In genomic region chr11:102317901-102318575, GRCm38 (mm10) we compare ENCODE assay signal across 8 mouse cellular contexts. TPM values are rescaled to one million over a fixed set of nuclear protein-coding genes. Genes with fewer than 3 reads are reported as not detected.
DNase-seq lines count a peak whose midpoint lies in the region; ATAC-seq and TF ChIP-seq lines count a peak whose summit lies in the region.

No protein-coding gene starts in this region.

- no peaks in the 10 kb centered on the region for H3K27me3 ChIP-seq in lung, embryonic 14.5 days (ENCODE audit: insufficient read depth, low read length)

- H3K27ac ChIP-seq in lung, embryonic 14.5 days (ENCODE audit: low read depth) = peak overlapping the region; percentile 99

- peak; percentile 57 for ATAC-seq in lung, embryonic 14.5 days (ENCODE audit: insufficient read depth)

- peak overlapping the region; percentile 98 for H3K4me3 ChIP-seq in lung, embryonic 14.5 days (ENCODE audit: low read depth, low read length)

- peaks cover 29% of the 10 kb centered on the region for H3K36me3 ChIP-seq in lung, embryonic 14.5 days (ENCODE audit: insufficient read depth)

- peak overlapping the region; percentile 99 for H3K9ac ChIP-seq in lung, embryonic 14.5 days

- peak overlapping the region; percentile 99 for H3K4me2 ChIP-seq in lung, embryonic 14.5 days

- H3K9me3 ChIP-seq in lung, embryonic 14.5 days (ENCODE audit: low read depth, low read length) = no peaks in the 10 kb centered on the region

- DNase-seq in A20 (ENCODE audit: low read depth, low spot score) = peak; percentile 87
- DNase-seq in ZHBTc4 (ENCODE audit: low read depth, low spot score) = peak; percentile 74
- DNase-seq in embryo, embryonic 11.5 days (ENCODE audit: low read depth, low spot score) = peak; percentile 55
- peak; percentile 74 for DNase-seq in heart, adult 9 months (ENCODE audit: low spot score in 2 of 2)
- peak; percentile 70 to 75 for DNase-seq in kidney, adult 8-10 months
- peak; percentile 85 for DNase-seq in lung, embryonic 14.5 days
- DNase-seq in ovary, adult 18-20 months (ENCODE audit: low spot score) = peak; percentile 72
- DNase-seq in thymus, postnatal 36 days = peak; percentile 83 to 89

- peaks cover 7% of the 10 kb centered on the region; the same call in 1 of the 2 replicates for H3K4me1 ChIP-seq in lung, embryonic 14.5 days (ENCODE audit: insufficient read depth)

- TF ChIP-seq CTCF in lung, embryonic 14.5 days (IDR thresholded peaks at IDR 0.05; ENCODE audit: low read depth) = no peak

- WGBS in lung, embryonic 14.5 days = under 1% methylated on average over 58 of the region's 77 CpGs

RNA-seq across cellular contexts. Expression of gene Ubtf, which starts 1.5 kb away (rescaled TPM):
- polyA plus RNA-seq in lung, embryonic 14.5 days (2014; fragmentation: Nextera tagmentation; extraction: Ambion mirVana) = 86.0 and 93.8 TPM in 2 replicates

RNA-seq across cellular contexts. Expression of gene Atxn7l3, which starts 21.6 kb away (rescaled TPM):
- 17.4 TPM in 2 replicates for polyA plus RNA-seq in lung, embryonic 14.5 days (2014; fragmentation: Nextera tagmentation; extraction: Ambion mirVana)

RNA-seq across cellular contexts. Expression of gene Tmub2, which starts 33.3 kb away (rescaled TPM):
- 48.8 and 49.9 TPM in 2 replicates for polyA plus RNA-seq in lung, embryonic 14.5 days (2014; fragmentation: Nextera tagmentation; extraction: Ambion mirVana)

RNA-seq across cellular contexts. Expression of gene Slc4a1, which starts 48.0 kb away (rescaled TPM):
- 6.0 and 6.9 TPM in 2 replicates for polyA plus RNA-seq in lung, embryonic 14.5 days (2014; fragmentation: Nextera tagmentation; extraction: Ambion mirVana)

RNA-seq across cellular contexts. Expression of gene Asb16, which starts 49.5 kb away (rescaled TPM):
- polyA plus RNA-seq in lung, embryonic 14.5 days (2014; fragmentation: Nextera tagmentation; extraction: Ambion mirVana) = 0.08 TPM in 1 of 2 replicates, not detected in the other

Comparison
In these comparisons a context has a peak if more than half of its experiments do, and no peak if none do; other contexts are left out.
1. Peak in every context shown above with its lines: DNase-seq, ATAC-seq, H3K4me3 ChIP-seq and H3K27ac ChIP-seq.